Mouse (Mus musculus): ENCODE data around the gene B020011L13Rik.
"Not testable (repeated sequence)": the region's sequence is repeated elsewhere in the genome, so short reads cannot be mapped to it uniquely, and the experiment has no call there.

The B020011L13Rik gene

GRCm38 (mm10) chr1:117780833-117781232 lies at the start of gene B020011L13Rik:
TSS of gene B020011L13Rik (plus strand) at chr1:117781133.
- not testable (repeated sequence) for DNase-seq

DNA sequence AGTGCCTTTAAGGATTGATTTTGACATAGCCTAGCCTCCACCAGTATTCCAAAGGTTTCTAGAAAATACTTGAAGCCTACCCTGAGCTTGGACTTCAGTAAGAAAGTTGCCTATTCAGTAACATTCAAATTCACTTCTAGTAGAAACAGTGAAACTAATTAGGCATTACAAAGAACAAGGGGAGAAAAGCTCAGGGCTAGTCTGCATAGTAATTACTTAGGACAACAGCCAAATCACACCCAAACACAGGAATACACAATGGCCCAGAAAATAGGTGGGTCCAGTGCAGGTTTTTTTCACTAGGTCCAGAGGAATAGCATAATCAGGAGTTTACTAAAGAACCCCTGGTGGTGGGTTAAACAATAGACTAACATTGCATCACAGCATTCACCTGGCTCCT lies 35.3 kb downstream of the B020011L13Rik start:
- not testable (repeated sequence) for DNase-seq

- not testable (repeated sequence) for DNase-seq
Observed at GRCm38 (mm10) chr1:117829781-117830180, 48.8 kb downstream of the B020011L13Rik start, which contains the start of gene Gm28360. TSS of gene Gm28360 (plus strand) at chr1:117830081.

GRCm38 (mm10) chr1:117851718-117852117 lies 70.8 kb downstream of the B020011L13Rik start:
- DNase-seq: not testable (repeated sequence)

Measured in liver (tissue).